ENCODE assay signal across 10 mouse cellular contexts in genomic region chr6:91146443-91147151, GRCm38 (mm10). TPM values are rescaled to one million over a fixed set of nuclear protein-coding genes. Genes with fewer than 3 reads are reported as not detected.
A peak's percentile ranks its signal among the peaks of the same experiment; 100 is the strongest.
DNase-seq lines count a peak whose midpoint lies in the region; ATAC-seq and TF ChIP-seq lines count a peak whose summit lies in the region.
"Had no signal": no experiment of that assay in that cellular context is flagged by ENCODE, and none has a peak within 500 bp of the region (broad histone marks: within the 10 kb centered on the region; RNA-seq: fewer than 3 reads in every experiment).

No protein-coding gene starts in this region.

- ATAC-seq in neural tube, embryonic 11.5 days (ENCODE audit: insufficient read depth, low FRiP score, low TSS enrichment), result peak; percentile 80
- ATAC-seq in midbrain, embryonic 11.5 days (ENCODE audit: low FRiP score), result peak; percentile 87

- H3K27me3 ChIP-seq in cerebellum, adult 2 months (ENCODE audit: control insufficient read depth, insufficient read depth, low read length), result no peaks in the 10 kb centered on the region
- H3K27me3 ChIP-seq in neural tube, embryonic 11.5 days (ENCODE audit: control insufficient read depth, insufficient read depth, low read length), result no peaks in the 10 kb centered on the region
- no peaks in the 10 kb centered on the region for H3K27me3 ChIP-seq in midbrain, embryonic 11.5 days (ENCODE audit: control insufficient read depth, insufficient read depth, low read length)
- H3K27me3 ChIP-seq: Patski had no signal

- no peak for DNase-seq in cerebellum, adult 2 months
- no peak for DNase-seq in cerebellum, adult 9-10 months
- peak; percentile 40 for DNase-seq in neural tube, embryonic 11.5 days (ENCODE audit: low spot score)
- DNase-seq in neural tube, embryonic 10.5 days (ENCODE audit: extremely low spot score, low spot score), result no peak
- DNase-seq in midbrain, embryonic 11.5 days (ENCODE audit: low spot score, missing footprints), result no peak
- DNase-seq in urinary bladder, postnatal 25 days (ENCODE audit: low spot score), result no peak
- no peak for DNase-seq in spleen, adult 12 weeks (ENCODE audit: low spot score)
- DNase-seq in right cerebral cortex, adult 2 months (ENCODE audit: low spot score in 2 of 2), result no peak
- DNase-seq: lung, embryonic 14.5 days had no signal

- no peaks in the 10 kb centered on the region for H3K36me3 ChIP-seq in neural tube, embryonic 11.5 days (ENCODE audit: control insufficient read depth, insufficient read depth, low read length)
- no peaks in the 10 kb centered on the region for H3K36me3 ChIP-seq in midbrain, embryonic 11.5 days (ENCODE audit: control insufficient read depth, insufficient read depth, low read length)

- H3K9me3 ChIP-seq in neural tube, embryonic 11.5 days (ENCODE audit: control insufficient read depth, low read length), result no peaks in the 10 kb centered on the region
- H3K9me3 ChIP-seq in midbrain, embryonic 11.5 days (ENCODE audit: control insufficient read depth, low read length), result no peaks in the 10 kb centered on the region

- no peak overlapping the region for H3K4me2 ChIP-seq in neural tube, embryonic 11.5 days (ENCODE audit: low read depth)
- no peak overlapping the region for H3K4me2 ChIP-seq in midbrain, embryonic 11.5 days
- H3K4me2 ChIP-seq: lung, embryonic 14.5 days had no signal

- TF ChIP-seq CTCF in cerebellum, adult 2 months (IDR thresholded peaks at IDR 0.05; ENCODE audit: borderline replicate concordance, insufficient read depth, low read depth, low read length), result no peak

- peaks cover 16% of the 10 kb centered on the region; the same call in 1 of the 2 replicates for H3K4me1 ChIP-seq in cerebellum, adult 2 months (ENCODE audit: control insufficient read depth, insufficient read depth, low read length)
- H3K4me1 ChIP-seq in neural tube, embryonic 11.5 days (ENCODE audit: control insufficient read depth, insufficient read depth, low read length), result no peaks in the 10 kb centered on the region
- H3K4me1 ChIP-seq in midbrain, embryonic 11.5 days (ENCODE audit: control insufficient read depth, insufficient read depth, low read length), result no peaks in the 10 kb centered on the region

- WGBS in cerebellum, adult 2 months, result 36% methylated on average over 5 of the region's 5 CpGs
- WGBS in neural tube, embryonic 11.5 days, result 19% methylated on average over 5 of the region's 5 CpGs
- 40% methylated on average over 5 of the region's 5 CpGs for WGBS in midbrain, embryonic 11.5 days

- H3K9ac ChIP-seq in neural tube, embryonic 11.5 days (ENCODE audit: low read length), result no peak overlapping the region
- H3K9ac ChIP-seq in midbrain, embryonic 11.5 days (ENCODE audit: low read length), result no peak overlapping the region
- H3K9ac ChIP-seq: lung, embryonic 14.5 days had no signal

- peak overlapping the region; percentile 17; the same call in 1 of the 2 replicates for H3K27ac ChIP-seq in cerebellum, adult 2 months (ENCODE audit: insufficient read depth, low read length)
- H3K27ac ChIP-seq in neural tube, embryonic 11.5 days (ENCODE audit: low read depth, low read length), result peak overlapping the region; percentile 54
- peak overlapping the region; percentile 75 for H3K27ac ChIP-seq in midbrain, embryonic 11.5 days (ENCODE audit: low read depth, low read length)

- no peak overlapping the region for H3K4me3 ChIP-seq in cerebellum, adult 2 months (replicated peaks; ENCODE audit: insufficient read depth, low read depth, low read length)
- H3K4me3 ChIP-seq in neural tube, embryonic 11.5 days (ENCODE audit: low read depth, low read length), result no peak overlapping the region
- H3K4me3 ChIP-seq in midbrain, embryonic 11.5 days (ENCODE audit: low read depth, low read length), result no peak overlapping the region

- TF ChIP-seq POLR2A in cerebellum, adult 2 months (IDR thresholded peaks at IDR 0.05; ENCODE audit: borderline replicate concordance, insufficient read depth, low read length), result no peak

RNA-seq across cellular contexts. Expression of gene Hdac11, which starts 9.9 kb away (rescaled TPM):
- polyA plus RNA-seq in cerebellum, adult 2 months (2012; rRNA removed), result 183 and 188 TPM in 2 replicates
- polyA plus RNA-seq in neural tube, embryonic 11.5 days (2014; fragmentation: Nextera tagmentation; extraction: Ambion mirVana), result 13.4 and 15.0 TPM in 2 replicates
- polyA plus RNA-seq in midbrain, embryonic 11.5 days (2014; fragmentation: Nextera tagmentation; extraction: Ambion mirVana), result 12.8 and 13.0 TPM in 2 replicates

RNA-seq across cellular contexts. Expression of gene Nup210, which starts 30.0 kb away (rescaled TPM):
- 16.8 and 23.1 TPM in 2 replicates for polyA plus RNA-seq in cerebellum, adult 2 months (2012; rRNA removed)
- polyA plus RNA-seq in neural tube, embryonic 11.5 days (2014; fragmentation: Nextera tagmentation; extraction: Ambion mirVana), result 16.4 and 18.3 TPM in 2 replicates
- 13.9 and 15.8 TPM in 2 replicates for polyA plus RNA-seq in midbrain, embryonic 11.5 days (2014; fragmentation: Nextera tagmentation; extraction: Ambion mirVana)

Comparison
In these comparisons a context has a peak if more than half of its experiments do, and no peak if none do; other contexts are left out.
1. H3K27ac ChIP-seq: peak in every context shown above with its lines; median percentile 75 in midbrain, embryonic 11.5 days; 54 in neural tube, embryonic 11.5 days; 17 in cerebellum, adult 2 months.
2. RNA of gene Hdac11, which starts 9.9 kb away (polyA plus RNA-seq): 183 to 188 TPM in cerebellum, adult 2 months; 13.4 to 15.0 TPM in neural tube, embryonic 11.5 days and 12.8 to 13.0 TPM in midbrain, embryonic 11.5 days; every median in the first group is over 10 times any median in the second.